Mouse (Mus musculus): ENCODE data around the gene Kdm4a. TPM values are rescaled to one million over a fixed set of nuclear protein-coding genes. Genes with fewer than 3 reads are reported as not detected.

The Kdm4a gene
- 32.4 TPM for polyA plus RNA-seq (2017; shearing (Covaris generic))

GRCm38 (mm10) chr4:118179467-118180300, at the start of gene Kdm4a:
Gene Kdm4a (minus strand): TSS chr4:118180043.

GRCm38 (mm10) chr4:118134485-118135365, 45.1 kb downstream of the Kdm4a start, which contains the start of gene St3gal3:
Gene St3gal3 (minus strand): TSS chr4:118134914.

Other genes with a start within 250 kb of the Kdm4a start
- 7.3 TPM for gene St3gal3, start 45.1 kb downstream of the Kdm4a start, polyA plus RNA-seq (2017; shearing (Covaris generic))
- 1.6 TPM for gene Ptprf, start 111.4 kb upstream of the Kdm4a start, polyA plus RNA-seq (2017; shearing (Covaris generic))
- 17.4 TPM for gene Szt2, start 229.2 kb upstream of the Kdm4a start, polyA plus RNA-seq (2017; shearing (Covaris generic))
- 114 TPM for gene Med8, start 229.3 kb upstream of the Kdm4a start, polyA plus RNA-seq (2017; shearing (Covaris generic))
- gene Elovl1, start 248.1 kb upstream of the Kdm4a start, polyA plus RNA-seq (2017; shearing (Covaris generic)) = 146 TPM